Mouse (Mus musculus): ENCODE results near the gene Klk13. TPM values are rescaled to one million over a fixed set of nuclear protein-coding genes. Genes with fewer than 3 reads are reported as not detected.

Klk13 gene
- polyA plus RNA-seq, 1 experiment from 2014 or later = not detected

DNA sequence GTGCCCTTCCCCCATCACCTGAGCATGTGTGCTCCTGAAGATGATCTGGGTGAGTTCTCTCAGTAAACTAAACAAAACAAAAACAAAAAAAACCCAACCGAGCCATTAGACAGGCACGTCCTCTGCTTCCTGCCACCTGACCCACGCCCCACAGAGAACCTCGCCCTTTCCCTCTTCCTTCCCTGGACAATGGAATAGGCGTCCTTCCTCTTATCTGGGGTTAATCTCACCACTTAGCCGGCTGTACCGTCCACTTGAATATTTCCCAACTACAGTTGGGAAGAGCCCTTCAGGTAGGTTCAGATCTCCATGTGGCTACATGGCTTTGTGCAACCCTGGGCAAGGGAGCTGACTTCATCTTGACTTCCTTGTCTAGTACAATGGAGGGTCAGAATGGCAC lies 27.3 kb upstream of the Klk13 start:
- no peaks in the 10 kb centered on the region for H3K9me3 ChIP-seq (replicated peaks)
- no peaks in the 10 kb centered on the region for H3K36me3 ChIP-seq (replicated peaks)
- H3K4me2 ChIP-seq = no peak overlapping the region
- no peaks in the 10 kb centered on the region for H3K27me3 ChIP-seq
- 19% methylated on average over 7 of the region's 7 CpGs for whole genome bisulfite sequencing (ENCODE audit: insufficient replicate concordance)
- H3K4me1 ChIP-seq (replicated peaks) = no peaks in the 10 kb centered on the region
- no peak overlapping the region for H3K27ac ChIP-seq (replicated peaks)
- no peak for ATAC-seq (ENCODE audit: insufficient read depth)
- H3K9ac ChIP-seq = no peak overlapping the region
- no peak overlapping the region for H3K4me3 ChIP-seq (replicated peaks)

- Histone ChIP-seq H3K27ac (replicated peaks) (no peak within 1 kb of the TSS), H3K4me3 (replicated peaks) (no peak within 1 kb of the TSS), H3K4me2 (no peak within 1 kb of the TSS), H3K27me3 (no peaks in the 10 kb centered on the region), H3K9me3 (replicated peaks) (no peaks in the 10 kb centered on the region), H3K36me3 (replicated peaks) (no peaks in the 10 kb centered on the region), H3K9ac (no peak within 1 kb of the TSS), H3K4me1 (replicated peaks) (no peaks in the 10 kb centered on the region)
- ATAC-seq (ENCODE audit: insufficient read depth) = no peak
These were observed 22.2 kb upstream of the Klk13 start, which contains the start of gene Klk14 for GRCm38 (mm10) chr7:43690118-43690517. Gene Klk14 (plus strand): TSS chr7:43690418.

DNA sequence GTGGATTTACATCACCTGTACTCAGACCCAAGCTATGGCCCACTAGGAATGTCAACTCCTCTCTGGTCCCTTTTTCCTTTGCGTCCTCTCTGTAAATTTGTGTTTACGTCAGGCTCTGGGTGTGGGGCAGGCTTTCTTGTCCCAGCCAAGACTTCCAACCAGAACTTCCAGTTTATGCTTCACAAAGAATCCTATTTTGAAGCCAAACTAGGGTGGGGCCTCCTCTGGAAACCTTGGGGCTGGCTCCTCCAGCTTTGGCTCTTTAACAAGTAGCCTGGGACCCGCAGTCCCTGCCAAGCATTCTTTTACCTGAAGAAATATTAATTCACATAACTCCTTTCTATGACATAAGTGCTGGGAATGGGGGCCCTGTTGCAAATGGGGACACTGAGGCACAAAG lies 2.3 kb upstream of the Klk13 start:
- H3K9ac ChIP-seq = no peak overlapping the region
- ATAC-seq (ENCODE audit: insufficient read depth) = no peak
- H3K27ac ChIP-seq (replicated peaks) = no peak overlapping the region
- no peaks in the 10 kb centered on the region for H3K4me1 ChIP-seq (replicated peaks)
- no peak overlapping the region for H3K4me2 ChIP-seq
- H3K27me3 ChIP-seq = no peaks in the 10 kb centered on the region
- H3K4me3 ChIP-seq (replicated peaks) = no peak overlapping the region
- H3K36me3 ChIP-seq (replicated peaks) = no peaks in the 10 kb centered on the region
- whole genome bisulfite sequencing (ENCODE audit: insufficient replicate concordance) = 63% methylated on average over 3 of the region's 3 CpGs
- H3K9me3 ChIP-seq (replicated peaks) = no peaks in the 10 kb centered on the region

GRCm38 (mm10) chr7:43712917-43713316 lies 550 bp downstream of the Klk13 start:
- H3K9me3 ChIP-seq (replicated peaks) = no peaks in the 10 kb centered on the region
- WGBS (ENCODE audit: insufficient replicate concordance) = 7% methylated on average over 9 of the region's 9 CpGs
- H3K27ac ChIP-seq (replicated peaks) = no peak overlapping the region
- no peak overlapping the region for H3K9ac ChIP-seq
- no peaks in the 10 kb centered on the region for H3K36me3 ChIP-seq (replicated peaks)
- no peak overlapping the region for H3K4me2 ChIP-seq
- H3K27me3 ChIP-seq = no peaks in the 10 kb centered on the region
- no peaks in the 10 kb centered on the region for H3K4me1 ChIP-seq (replicated peaks)
- no peak for ATAC-seq (ENCODE audit: insufficient read depth)
- no peak overlapping the region for H3K4me3 ChIP-seq (replicated peaks)

- no peaks in the 10 kb centered on the region for H3K36me3 ChIP-seq (replicated peaks)
- H3K9me3 ChIP-seq (replicated peaks) = no peaks in the 10 kb centered on the region
- no peaks in the 10 kb centered on the region for H3K4me1 ChIP-seq (replicated peaks)
- ATAC-seq (ENCODE audit: insufficient read depth) = no peak
- 7% methylated on average over 19 of the region's 19 CpGs for WGBS (ENCODE audit: insufficient replicate concordance)
- no peak overlapping the region for H3K9ac ChIP-seq
- H3K27ac ChIP-seq (replicated peaks) = no peak overlapping the region
- H3K4me3 ChIP-seq (replicated peaks) = no peak overlapping the region
- no peak overlapping the region for H3K4me2 ChIP-seq
- no peaks in the 10 kb centered on the region for H3K27me3 ChIP-seq
These were observed 1.5 kb downstream of the Klk13 start for GRCm38 (mm10) chr7:43713741-43714351.

- H3K4me2 ChIP-seq = no peak overlapping the region
- H3K9me3 ChIP-seq (replicated peaks) = no peaks in the 10 kb centered on the region
- no peaks in the 10 kb centered on the region for H3K36me3 ChIP-seq (replicated peaks)
- no peak overlapping the region for H3K27ac ChIP-seq (replicated peaks)
- no peak overlapping the region for H3K4me3 ChIP-seq (replicated peaks)
- H3K27me3 ChIP-seq = no peaks in the 10 kb centered on the region
- WGBS (ENCODE audit: insufficient replicate concordance) = 24% methylated on average over 1 of the region's 1 CpGs
- H3K9ac ChIP-seq = no peak overlapping the region
- H3K4me1 ChIP-seq (replicated peaks) = no peaks in the 10 kb centered on the region; the same call in 1 of the 2 replicates
- ATAC-seq (ENCODE audit: insufficient read depth) = no peak
These were observed 35.4 kb downstream of the Klk13 start for GRCm38 (mm10) chr7:43747788-43748187.

DNA sequence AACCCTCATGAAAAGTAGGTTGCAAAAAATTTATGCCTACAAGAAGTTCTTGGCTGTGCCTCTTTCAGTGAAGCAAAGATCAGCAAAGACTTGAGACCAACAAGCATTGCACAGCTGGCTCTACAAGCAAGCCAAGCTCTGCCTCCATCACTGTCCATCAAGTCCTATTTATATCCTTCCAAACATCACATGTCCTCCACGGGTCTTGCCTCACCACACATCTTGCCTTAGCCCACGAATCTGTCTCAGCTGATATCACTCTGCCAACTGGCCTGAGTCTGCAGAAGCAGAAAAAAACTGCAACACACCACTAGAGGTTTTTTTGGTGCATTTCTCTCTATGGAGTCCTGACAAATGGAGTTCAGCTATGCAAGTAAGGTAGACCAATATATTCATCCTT lies 40.4 kb downstream of the Klk13 start:
- H3K9me3 ChIP-seq (replicated peaks) = no peaks in the 10 kb centered on the region
- 22% methylated on average over 2 of the region's 2 CpGs for WGBS (ENCODE audit: insufficient replicate concordance)
- no peak overlapping the region for H3K4me2 ChIP-seq
- H3K27ac ChIP-seq (replicated peaks) = no peak overlapping the region
- H3K4me3 ChIP-seq (replicated peaks) = no peak overlapping the region
- no peak for ATAC-seq (ENCODE audit: insufficient read depth)
- H3K27me3 ChIP-seq = no peaks in the 10 kb centered on the region
- no peaks in the 10 kb centered on the region for H3K36me3 ChIP-seq (replicated peaks)
- no peak overlapping the region for H3K9ac ChIP-seq
- no peaks in the 10 kb centered on the region; the same call in 1 of the 2 replicates for H3K4me1 ChIP-seq (replicated peaks)

DNA sequence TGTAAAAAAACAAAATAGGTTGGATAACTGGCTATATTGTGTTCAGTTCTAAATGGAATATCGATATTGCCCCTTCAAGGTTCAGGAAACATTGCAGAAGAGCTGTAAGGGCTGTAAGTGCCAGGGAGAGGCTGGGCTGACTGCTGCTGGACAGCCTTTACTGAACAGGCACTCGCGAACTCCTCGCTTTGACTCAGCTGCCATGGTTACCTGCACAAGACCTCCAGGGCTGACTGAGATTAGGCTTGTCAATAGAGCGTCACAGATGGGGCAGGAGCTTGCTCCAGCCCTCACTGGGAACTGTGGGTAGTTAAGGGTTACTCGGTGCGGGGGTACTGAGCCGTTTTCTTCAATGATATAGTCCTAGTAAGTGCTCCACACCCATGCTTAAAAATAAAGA lies 54.1 kb downstream of the Klk13 start:
- H3K36me3 ChIP-seq (replicated peaks) = no peaks in the 10 kb centered on the region
- no peak overlapping the region for H3K4me2 ChIP-seq
- WGBS (ENCODE audit: insufficient replicate concordance) = 50% methylated on average over 8 of the region's 8 CpGs
- H3K4me3 ChIP-seq (replicated peaks) = no peak overlapping the region
- H3K4me1 ChIP-seq (replicated peaks) = no peaks in the 10 kb centered on the region
- ATAC-seq (ENCODE audit: insufficient read depth) = no peak
- H3K27me3 ChIP-seq = no peaks in the 10 kb centered on the region
- H3K9ac ChIP-seq = no peak overlapping the region
- H3K9me3 ChIP-seq (replicated peaks) = no peaks in the 10 kb centered on the region
- H3K27ac ChIP-seq (replicated peaks) = no peak overlapping the region

GRCm38 (mm10) chr7:43768597-43768996 lies 56.2 kb downstream of the Klk13 start, which contains the start of gene Klk12:
Gene Klk12 (plus strand): TSS chr7:43768897.
- Histone ChIP-seq H3K9me3 (replicated peaks) (no peaks in the 10 kb centered on the region), H3K27ac (replicated peaks) (no peak within 1 kb of the TSS), H3K36me3 (replicated peaks) (no peaks in the 10 kb centered on the region), H3K27me3 (no peaks in the 10 kb centered on the region), H3K4me1 (replicated peaks) (no peaks in the 10 kb centered on the region), H3K9ac (no peak within 1 kb of the TSS), H3K4me2 (no peak within 1 kb of the TSS), H3K4me3 (replicated peaks) (no peak within 1 kb of the TSS)
- 55% methylated on average over 4 of the region's 4 CpGs for WGBS (ENCODE audit: insufficient replicate concordance)
- no peak for ATAC-seq (ENCODE audit: insufficient read depth)

DNA sequence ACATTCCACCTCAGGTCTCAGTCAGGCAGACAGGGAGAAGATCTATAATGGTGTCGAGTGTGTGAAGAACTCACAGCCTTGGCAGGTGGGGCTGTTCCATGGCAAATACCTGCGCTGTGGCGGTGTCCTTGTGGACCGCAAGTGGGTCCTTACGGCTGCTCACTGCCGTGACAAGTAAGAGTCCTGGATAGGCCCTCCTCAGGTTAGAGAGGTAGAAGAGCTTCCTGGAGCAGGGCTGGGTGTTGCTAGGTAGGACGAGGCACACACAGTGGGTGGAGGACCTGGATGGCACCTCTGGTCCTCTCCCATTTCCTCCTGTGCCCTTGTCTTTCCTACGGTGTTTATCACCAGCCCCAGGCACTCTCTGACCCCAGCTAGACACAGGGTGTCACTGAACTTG lies 57.3 kb downstream of the Klk13 start:
- Histone ChIP-seq H3K27ac (replicated peaks) (no peak overlapping the region), H3K4me1 (replicated peaks) (no peaks in the 10 kb centered on the region), H3K9ac (no peak overlapping the region), H3K4me2 (no peak overlapping the region), H3K27me3 (no peaks in the 10 kb centered on the region), H3K4me3 (replicated peaks) (no peak overlapping the region), H3K36me3 (replicated peaks) (no peaks in the 10 kb centered on the region), H3K9me3 (replicated peaks) (no peaks in the 10 kb centered on the region)
- no peak for ATAC-seq (ENCODE audit: insufficient read depth)
- 73% methylated on average over 8 of the region's 8 CpGs for WGBS (ENCODE audit: insufficient replicate concordance)

DNA sequence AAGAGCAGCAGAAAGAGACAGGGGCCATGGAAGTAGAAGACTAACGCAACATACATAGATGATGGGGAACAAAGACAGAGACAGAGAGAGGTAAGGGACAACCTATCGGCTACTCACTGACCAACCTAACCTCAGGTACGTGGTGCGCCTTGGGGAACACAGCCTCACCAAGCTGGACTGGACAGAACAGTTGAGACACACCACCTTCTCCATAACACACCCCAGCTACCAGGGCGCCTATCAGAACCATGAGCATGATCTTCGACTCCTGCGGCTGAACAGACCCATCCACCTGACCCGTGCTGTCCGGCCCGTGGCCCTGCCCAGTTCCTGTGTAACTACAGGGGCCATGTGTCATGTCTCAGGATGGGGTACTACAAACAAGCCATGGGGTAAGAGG lies 58.3 kb downstream of the Klk13 start:
- Histone ChIP-seq H3K27me3 (no peaks in the 10 kb centered on the region), H3K27ac (replicated peaks) (no peak overlapping the region), H3K9ac (no peak overlapping the region), H3K4me2 (no peak overlapping the region), H3K4me3 (replicated peaks) (no peak overlapping the region), H3K9me3 (replicated peaks) (no peaks in the 10 kb centered on the region), H3K4me1 (replicated peaks) (no peaks in the 10 kb centered on the region), H3K36me3 (replicated peaks) (no peaks in the 10 kb centered on the region)
- no peak for ATAC-seq (ENCODE audit: insufficient read depth)
- 78% methylated on average over 10 of the region's 10 CpGs for WGBS (ENCODE audit: insufficient replicate concordance)

- no peak overlapping the region for H3K9ac ChIP-seq
These were observed 59.5 kb downstream of the Klk13 start for GRCm38 (mm10) chr7:43771916-43772315.

More at GRCm38 (mm10) chr7:43771916-43772315, 59.5 kb downstream of the Klk13 start:
- ATAC-seq (ENCODE audit: insufficient read depth) = no peak
- H3K36me3 ChIP-seq (replicated peaks) = no peaks in the 10 kb centered on the region
- H3K27ac ChIP-seq (replicated peaks) = no peak overlapping the region
- no peaks in the 10 kb centered on the region for H3K9me3 ChIP-seq (replicated peaks)
- H3K27me3 ChIP-seq = no peaks in the 10 kb centered on the region
- 64% methylated on average over 6 of the region's 6 CpGs for WGBS (ENCODE audit: insufficient replicate concordance)
- H3K4me1 ChIP-seq (replicated peaks) = no peaks in the 10 kb centered on the region
- no peak overlapping the region for H3K4me3 ChIP-seq (replicated peaks)
- no peak overlapping the region for H3K4me2 ChIP-seq
